Mouse (Mus musculus): ENCODE measurements around the gene Zfp648. TPM values are rescaled to one million over a fixed set of nuclear protein-coding genes. Genes with fewer than 3 reads are reported as not detected.

The Zfp648 gene
- polyA plus RNA-seq (2017; shearing (Covaris generic)): not detected

DNA sequence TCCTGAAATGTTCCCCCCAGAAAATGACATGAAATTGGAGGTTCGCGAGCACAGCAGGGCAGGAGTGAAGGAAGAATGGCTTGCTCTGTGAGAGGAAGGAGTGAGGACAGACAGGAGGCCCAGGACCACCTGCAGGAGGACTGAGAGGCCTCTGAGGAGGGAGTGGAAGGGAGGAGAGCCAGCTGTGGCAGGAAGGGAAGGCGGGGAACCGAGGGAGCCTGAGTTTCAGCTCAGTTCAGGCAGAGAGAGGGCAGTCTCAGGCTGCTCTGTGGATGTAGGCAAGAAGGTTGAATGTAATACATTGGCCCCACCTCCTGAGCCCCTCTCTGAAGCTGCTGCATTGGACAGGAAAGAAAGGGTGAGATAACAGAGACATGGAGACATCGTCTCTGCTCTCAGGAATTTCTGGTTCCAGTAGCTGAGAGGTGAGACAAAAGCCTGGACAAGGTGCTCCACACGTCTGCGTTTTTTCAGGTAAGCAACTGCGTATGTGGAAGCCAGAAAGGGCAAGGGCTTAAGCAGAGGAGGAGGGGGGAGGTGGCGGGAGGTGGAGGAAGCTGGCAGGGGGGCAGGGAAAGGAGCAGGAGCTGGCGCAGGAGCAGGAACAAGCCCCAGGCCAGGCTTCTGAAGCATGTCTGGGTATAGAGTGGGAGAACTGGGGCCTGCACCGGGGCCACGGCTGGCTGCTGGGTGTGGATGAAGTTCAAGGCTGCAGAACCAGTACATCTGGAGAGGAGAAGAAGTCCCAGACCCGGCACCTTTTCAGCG, at the start of gene Zfp648:
Gene Zfp648 (plus strand): TSS at position 233 of the 768 bp plus-strand sequence.

